13 mouse cellular contexts compared by ENCODE assay signal in genomic region chr8:64107190-64107589, GRCm38 (mm10).
A peak's percentile ranks its signal among the peaks of the same experiment; 100 is the strongest.
DNase-seq lines count a peak whose midpoint lies in the region.
"Had no signal": no experiment of that assay in that cellular context is flagged by ENCODE, and none has a peak within 500 bp of the region (broad histone marks: within the 10 kb centered on the region; RNA-seq: fewer than 3 reads in every experiment).

No protein-coding gene starts in this region.

- DNase-seq in left cerebral cortex, postnatal 4 days, result peak; percentile 1
- no peak for DNase-seq in left cerebral cortex, adult 11 months (ENCODE audit: low spot score)
- peak; percentile 51 to 55 for DNase-seq in cerebellum, adult 18-20 months
- peak; percentile 59 to 67 for DNase-seq in cerebellum, postnatal 10 days
- no peak for DNase-seq in liver
- no peak for DNase-seq in gastrocnemius, postnatal 10 days
- no peak for DNase-seq in gastrocnemius, adult 8-10 months (ENCODE audit: low spot score in 2 of 2)
- DNase-seq: adrenal gland, adult 8-10 months; gastrocnemius, adult 2 months; heart, adult 11 months; heart, postnatal 36 days; midbrain, embryonic 14.5 days; thymus, adult 2 months had no signal

- intact Hi-C loops in left cerebral cortex, postnatal 4 days (cut with DNase I), result no loop called here

Comparison
In these comparisons a context has a peak if more than half of its experiments do, and no peak if none do; other contexts are left out.
1. DNase-seq: peak in left cerebral cortex, postnatal 4 days (single experiment), cerebellum, adult 18-20 months (2 of 2) and cerebellum, postnatal 10 days (2 of 2); none in left cerebral cortex, adult 11 months (single experiment), liver (single experiment), gastrocnemius, postnatal 10 days (single experiment) and gastrocnemius, adult 8-10 months (0 of 2).